Mouse (Mus musculus) bone marrow macrophage, adult 2 months (primary cell): ENCODE measurements around the gene Ascl3. TPM values are rescaled to one million over a fixed set of nuclear protein-coding genes. Genes with fewer than 3 reads are reported as not detected.

Source experiments
- H3K27ac ChIP-seq: 2 replicates; pipeline ENCODE4 v1.5.1; 2012; ENCODE audit warnings: low read depth, low read length; ENCODE audit not compliant: insufficient read depth
- H3K4me1 ChIP-seq: 2 replicates; pipeline ENCODE4 v1.6.1; 2012; ENCODE audit warnings: low read length; ENCODE audit not compliant: control insufficient read depth, insufficient read depth
- H3K4me3 ChIP-seq: 2 replicates; pipeline ENCODE4 v1.5.1; 2012; ENCODE audit warnings: mild to moderate bottlenecking, low read length, moderate library complexity; ENCODE audit not compliant: insufficient read depth
- CTCF ChIP-seq: IDR thresholded peaks from 2 replicates; pipeline ENCODE4 v1.5.1; 2012; ENCODE audit warnings: low read depth, mild to moderate bottlenecking, low read length, moderate library complexity
- POLR2A ChIP-seq: IDR thresholded peaks from 2 replicates; pipeline ENCODE4 v1.6.1; 2012; ENCODE audit warnings: mild to moderate bottlenecking, low read depth, low read length, borderline replicate concordance
- polyA plus RNA-seq: library from polyadenylated mRNA; stranded (reverse); fragments of >200 nt; gene quantifications from 2 replicates; pipeline ENCODE4 v1.2.4, GENCODE M21; 2012; ENCODE audit not compliant: missing spikeins, insufficient read depth, insufficient read length

Ascl3 gene
- polyA plus RNA-seq, 1 experiment: not detected

GRCm38 (mm10) chr7:109700213-109700612 lies 31.3 kb downstream of the Ascl3 start:
- TF ChIP-seq POLR2A (no peak), CTCF (no peak)
- Histone ChIP-seq H3K4me1 (peaks cover 12% of the 10 kb centered on the region), H3K4me3 (no peak overlapping the region), H3K27ac (no peak overlapping the region)

DNA sequence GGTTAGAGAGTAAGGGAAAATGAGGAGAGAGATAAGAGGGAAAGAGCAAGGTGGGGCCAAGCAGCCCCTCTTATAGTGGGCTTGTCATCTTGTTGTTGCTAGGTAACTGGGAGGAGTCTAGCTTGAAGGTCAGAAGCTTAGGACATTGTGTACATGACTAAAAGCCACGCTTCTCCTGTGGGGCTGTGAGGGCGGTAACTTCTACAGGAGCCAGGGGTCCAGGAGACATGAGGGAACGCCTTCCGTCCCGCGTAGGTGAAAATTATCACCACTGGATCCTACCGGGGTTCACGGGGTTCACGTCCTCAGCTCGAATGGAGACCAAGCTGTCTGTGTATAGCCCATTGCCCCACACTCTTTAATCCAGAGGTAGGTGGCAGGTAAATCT lies 36.2 kb downstream of the Ascl3 start:
- Histone ChIP-seq H3K4me3 (no peak overlapping the region), H3K27ac (no peak overlapping the region), H3K4me1 (no peaks in the 10 kb centered on the region)
- TF ChIP-seq POLR2A: no peak
- no peak for TF ChIP-seq CTCF

DNA sequence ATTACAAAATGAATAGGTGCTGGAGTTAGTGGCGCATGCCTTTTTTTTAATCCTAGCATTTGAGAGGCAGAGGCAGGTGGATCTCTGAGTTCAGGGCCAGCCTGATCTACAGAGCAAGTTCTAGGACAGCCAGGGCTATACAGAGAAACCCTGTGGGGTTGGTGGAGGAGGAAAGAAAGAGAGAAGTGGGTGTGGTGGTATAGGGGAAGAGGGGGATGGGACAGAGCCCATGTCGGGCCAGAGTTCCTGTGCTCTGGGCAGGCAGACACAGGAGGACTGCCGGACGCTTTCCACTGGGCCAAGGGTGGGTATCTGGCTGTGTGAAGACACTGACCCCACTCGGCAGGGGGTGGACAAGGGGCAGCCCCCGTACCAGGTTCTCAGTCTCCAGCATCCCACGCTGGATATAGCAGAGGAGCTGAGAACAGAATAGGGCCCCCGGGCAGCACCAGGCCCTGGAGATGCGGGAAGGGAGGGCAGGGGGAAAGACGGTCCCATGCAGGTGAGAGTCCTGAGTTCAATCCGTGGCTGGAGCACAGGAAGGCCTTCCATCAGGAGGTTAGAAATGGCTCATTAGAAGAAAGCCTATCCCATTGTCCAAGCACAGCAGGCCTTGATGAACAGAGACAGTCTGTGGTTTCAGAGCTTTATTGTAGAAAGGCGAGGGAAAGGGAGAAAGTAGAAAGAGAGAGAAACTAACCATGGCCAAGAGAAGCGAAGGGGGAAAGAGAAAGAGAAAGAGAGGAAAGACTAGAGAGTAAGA lies 36.8 kb downstream of the Ascl3 start:
- H3K27ac ChIP-seq: no peak overlapping the region
- H3K4me1 ChIP-seq: no peaks in the 10 kb centered on the region
- H3K4me3 ChIP-seq: no peak overlapping the region
- TF ChIP-seq CTCF (no peak), POLR2A (no peak)

DNA sequence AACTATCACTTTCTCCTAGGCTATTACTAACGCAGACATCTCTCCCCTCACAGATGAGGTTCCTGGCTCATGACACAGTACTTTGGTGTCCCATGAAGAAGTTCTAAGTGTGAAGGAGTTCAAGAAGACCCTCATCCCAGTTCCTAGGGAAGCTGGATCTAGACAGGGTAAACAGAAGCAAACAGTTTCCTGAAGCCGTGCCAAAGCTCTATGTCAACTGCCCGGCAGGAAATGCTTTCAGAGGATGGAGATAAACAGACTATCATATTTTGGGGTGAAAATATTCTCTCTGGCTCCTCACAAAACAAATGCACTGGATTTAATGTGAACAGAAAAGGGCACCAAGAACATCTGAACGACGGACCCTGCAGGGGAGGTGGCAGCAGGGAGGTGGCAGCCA lies 40.6 kb downstream of the Ascl3 start:
- TF ChIP-seq CTCF: no peak
- TF ChIP-seq POLR2A: no peak
- H3K27ac ChIP-seq: no peak overlapping the region
- H3K4me3 ChIP-seq: no peak overlapping the region

GRCm38 (mm10) chr7:109690101-109690500 lies 41.4 kb downstream of the Ascl3 start:
- TF ChIP-seq POLR2A (no peak), CTCF (no peak)
- no peak overlapping the region for H3K4me3 ChIP-seq
- H3K4me1 ChIP-seq: no peaks in the 10 kb centered on the region
- no peak overlapping the region for H3K27ac ChIP-seq

More for the DNA sequence above, 40.6 kb downstream of the Ascl3 start:
- no peaks in the 10 kb centered on the region for H3K4me1 ChIP-seq

- TF ChIP-seq POLR2A: no peak
- no peak for TF ChIP-seq CTCF
- no peaks in the 10 kb centered on the region for H3K4me1 ChIP-seq
- no peak overlapping the region for H3K4me3 ChIP-seq
- no peak overlapping the region for H3K27ac ChIP-seq
Observed at GRCm38 (mm10) chr7:109686585-109687128, 44.9 kb downstream of the Ascl3 start.

DNA sequence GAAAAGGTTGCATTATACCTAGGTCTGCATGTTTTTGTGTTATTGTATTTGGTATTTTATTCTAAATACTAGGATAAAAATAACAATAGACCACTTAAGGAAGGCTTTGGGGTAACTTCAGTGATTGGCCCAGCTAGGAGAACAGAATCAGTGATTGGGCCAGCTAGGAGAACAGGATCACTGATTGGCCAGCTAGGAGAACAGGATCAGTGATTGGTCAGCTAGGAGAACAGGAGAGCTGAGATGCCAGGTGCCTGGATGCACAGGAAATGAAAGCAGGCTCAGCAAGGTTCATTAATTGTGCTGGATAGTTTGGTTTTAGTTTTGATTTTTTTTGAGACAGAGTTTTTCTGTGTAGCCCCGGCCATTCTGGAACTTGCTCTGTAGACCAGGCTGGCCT lies 50.6 kb downstream of the Ascl3 start:
- Histone ChIP-seq H3K4me3 (no peak overlapping the region), H3K27ac (no peak overlapping the region), H3K4me1 (no peaks in the 10 kb centered on the region)
- TF ChIP-seq CTCF (no peak), POLR2A (no peak)

- TF ChIP-seq POLR2A: no peak
- Histone ChIP-seq H3K4me1 (no peaks in the 10 kb centered on the region), H3K27ac (no peak overlapping the region), H3K4me3 (no peak overlapping the region)
Observed at GRCm38 (mm10) chr7:109680284-109680683, 51.2 kb downstream of the Ascl3 start.

Other genes starting within 250 kb of the Ascl3 start
- gene Trim66, start 223.6 kb downstream of the Ascl3 start, polyA plus RNA-seq: not detected in 2 replicates
- gene Rpl27a, start 212.6 kb downstream of the Ascl3 start, polyA plus RNA-seq: 238 and 334 TPM in 2 replicates
- gene St5, start 28.1 kb downstream of the Ascl3 start, polyA plus RNA-seq: 1.0 and 1.2 TPM in 2 replicates
- gene Akip1, start 28.0 kb downstream of the Ascl3 start, polyA plus RNA-seq: 27.8 and 29.0 TPM in 2 replicates
- gene BC051019, start 7.9 kb downstream of the Ascl3 start, polyA plus RNA-seq: not detected in 2 replicates
- gene Tmem9b, start 21.1 kb upstream of the Ascl3 start, polyA plus RNA-seq: 91.0 and 101 TPM in 2 replicates
- not detected in 2 replicates for gene Nrip3, start 50.3 kb upstream of the Ascl3 start, polyA plus RNA-seq
- not detected in 2 replicates for gene Scube2, start 134.0 kb upstream of the Ascl3 start, polyA plus RNA-seq
- gene Dennd5a, start 228.7 kb upstream of the Ascl3 start, polyA plus RNA-seq: 159 and 160 TPM in 2 replicates